Mouse (Mus musculus) left cerebral cortex, postnatal 4 days (tissue): Measurements from ENCODE around the gene Olfr8. TPM values are rescaled to one million over a fixed set of nuclear protein-coding genes. Genes with fewer than 3 reads are reported as not detected.
"Not testable (repeated sequence)": the region's sequence is repeated elsewhere in the genome, so short reads cannot be mapped to it uniquely, and the experiment has no call there.

Experiments used
- DNase-seq: peaks from one replicate; pipeline ENCODE4 v3.0.0-alpha.2; 2022
- intact Hi-C: fragments of 180-260 bp; cut with DNase I; formaldehyde crosslinking; loops from one replicate; pipeline ENCODE4 v1.15.1; 2025
- total RNA-seq, 2 experiments: library from RNA; stranded (reverse); gene quantifications; 2 replicates each; pipeline ENCODE4 v1.2.3; 2021

Olfr8 gene
- total RNA-seq: not detected

GRCm38 (mm10) chr10:78950336-78950735 is at the start of gene Olfr8:
Gene Olfr8 (plus strand): TSS chr10:78950636.
- DNase-seq, intact Hi-C loops: not testable (repeated sequence)

DNA sequence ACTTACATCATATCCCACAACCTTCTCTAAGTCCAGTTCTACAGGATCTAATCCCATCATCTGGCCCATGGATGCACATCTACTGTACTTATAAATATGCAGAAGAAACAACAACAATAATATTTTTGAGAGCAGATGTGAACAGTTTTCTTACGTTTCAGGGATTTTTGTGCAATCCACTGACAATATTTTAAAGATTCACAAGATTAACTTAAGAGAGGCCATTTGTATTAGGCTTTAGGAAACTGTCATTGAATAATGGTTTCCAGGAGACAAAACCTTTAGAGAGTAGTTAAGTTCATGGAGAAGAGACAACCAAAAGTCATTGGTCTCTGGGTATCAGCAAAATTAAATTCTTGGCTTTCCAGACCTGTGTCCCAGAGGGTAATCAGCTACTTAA is 37.6 kb upstream of the Olfr8 start, which contains the start of gene Olfr1354:
Olfr1354 (plus strand) TSS at position 301 of the 400 bp plus-strand sequence.
- DNase-seq, intact Hi-C loops: not testable (repeated sequence)

- DNase-seq, intact Hi-C loops: not testable (repeated sequence)
Observed at GRCm38 (mm10) chr10:78963009-78963408, 12.6 kb downstream of the Olfr8 start, which contains the start of gene Olfr1353. Gene Olfr1353 (plus strand): TSS chr10:78963309.

- intact Hi-C loops: no loop called here
Observed at GRCm38 (mm10) chr10:78980750-78981149, 30.3 kb downstream of the Olfr8 start, which contains the start of gene Olfr1352. Gene Olfr1352 (plus strand): TSS chr10:78981050.

More at GRCm38 (mm10) chr10:78980750-78981149, 30.3 kb downstream of the Olfr8 start, which contains the start of gene Olfr1352:
- DNase-seq: no peak

Other genes with a start within 250 kb of the Olfr8 start
- not detected for gene Casp14, start 232.3 kb upstream of the Olfr8 start, total RNA-seq
- gene Ccdc105, start 197.6 kb upstream of the Olfr8 start, total RNA-seq: under 1 TPM in 1 of 2 experiments, not detected in 1; 0.22 TPM
- gene Slc1a6, start 170.1 kb upstream of the Olfr8 start, total RNA-seq: 10 to 100 TPM; 15.7 to 18.1 TPM
- gene Olfr1356, start 98.5 kb upstream of the Olfr8 start, total RNA-seq: not detected
- not detected for gene Olfr1355, start 75.1 kb upstream of the Olfr8 start, total RNA-seq
- gene Olfr1354, start 37.5 kb upstream of the Olfr8 start, total RNA-seq: not detected
- gene Olfr1353, start 12.7 kb downstream of the Olfr8 start, total RNA-seq: not detected
- not detected for gene Olfr1352, start 30.4 kb downstream of the Olfr8 start, total RNA-seq
- gene Olfr1351, start 61.8 kb downstream of the Olfr8 start, total RNA-seq: not detected
- gene Olfr57, start 78.1 kb downstream of the Olfr8 start, total RNA-seq: not detected
- 10 to 100 TPM; 36.3 to 40.5 TPM for gene 2610008E11Rik, start 147.0 kb downstream of the Olfr8 start, total RNA-seq
- not detected for gene Vmn2r80, start 198.1 kb downstream of the Olfr8 start, total RNA-seq